Mouse (Mus musculus) spleen, adult 2 months (tissue): ENCODE data around the gene Yod1.

ENCODE experiments used
- CTCF ChIP-seq: fragments of 200-500 bp; IDR thresholded peaks from 2 replicates; pipeline ENCODE4 v1.5.1; 2011; ENCODE audit warnings: mild to moderate bottlenecking, inconsistent platforms; ENCODE audit not compliant: insufficient read depth, insufficient read length, insufficient replicate concordance; ENCODE audit errors: extremely low read depth
- POLR2A ChIP-seq: fragments of 200-500 bp; IDR thresholded peaks from 2 replicates; pipeline ENCODE4 v1.6.1; 2011; ENCODE audit warnings: low read depth, low read length, inconsistent platforms

GRCm38 (mm10) chr1:130703613-130704012, 13.5 kb upstream of the Yod1 start:
- TF ChIP-seq POLR2A (no peak), CTCF (no peak)
